Mouse (Mus musculus): Measurements from ENCODE around the gene Slc25a30. TPM values are rescaled to one million over a fixed set of nuclear protein-coding genes. Genes with fewer than 3 reads are reported as not detected.
"Not testable (repeated sequence)": the region's sequence is repeated elsewhere in the genome, so short reads cannot be mapped to it uniquely, and the experiment has no call there.

Slc25a30 gene
- total and polyA plus RNA-seq, 3 experiments, result 20.3 to 24.0 TPM; not detected in 1

DNA sequence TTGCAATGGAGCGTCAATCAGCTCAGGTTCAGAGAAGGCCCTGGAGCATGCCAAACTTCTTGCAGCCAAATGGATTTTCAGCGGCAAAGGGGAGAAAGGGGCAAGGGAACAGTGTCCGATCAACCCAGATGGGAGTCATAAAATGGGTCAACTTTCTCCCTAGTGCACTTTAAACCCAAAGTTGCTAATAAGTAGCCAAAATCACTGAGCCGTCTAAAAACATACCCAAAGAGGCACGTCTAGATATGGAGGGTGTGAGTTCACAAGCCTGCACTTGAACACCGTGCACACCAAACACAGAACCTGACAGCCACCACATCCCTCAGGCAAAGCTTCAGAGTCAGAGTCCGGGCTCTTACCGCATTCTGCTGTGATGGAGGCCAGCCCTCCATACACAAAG lies 10.2 kb downstream of the Slc25a30 start:
- no peak for DNase-seq (ENCODE audit: low read depth, low spot score)
- H3K36me3 ChIP-seq (ENCODE audit: control insufficient read depth in 1 of 2, insufficient read depth in 2 of 2, low read length in 2 of 2), result peaks cover 4 to 14% of the 10 kb centered on the region in 2 experiments; a peak in 3 of 4 replicates

DNA sequence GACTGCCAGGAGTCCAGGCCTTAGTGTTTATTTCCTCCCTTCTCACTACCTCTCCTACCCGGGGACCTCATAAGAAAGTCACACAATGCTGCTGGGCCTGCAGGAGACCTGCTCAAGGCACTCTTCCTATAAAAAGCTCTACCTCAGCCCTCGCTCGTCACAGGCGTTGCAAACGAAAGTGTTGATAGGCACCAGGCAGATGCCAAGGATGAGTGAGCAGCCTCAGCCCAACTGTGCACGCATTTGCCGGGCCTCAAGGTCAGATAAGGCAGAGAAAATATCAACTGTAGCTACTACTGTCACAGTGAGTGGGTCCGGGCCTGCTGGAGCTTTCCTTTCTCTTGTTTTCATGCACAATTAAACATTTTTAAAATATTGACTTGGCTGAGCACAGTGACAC lies 13.4 kb downstream of the Slc25a30 start:
- H3K9ac ChIP-seq (ENCODE audit: control insufficient read depth, low read depth, low read length, poor library complexity, severe bottlenecking), result peak overlapping the region; percentile 10; the same call in 1 of the 2 replicates
- H3K79me2 ChIP-seq (ENCODE audit: control insufficient read depth, insufficient read depth, low read length, poor library complexity), result no peaks in the 10 kb centered on the region
- H3K4me1 ChIP-seq (ENCODE audit: control insufficient read depth in 1 of 2, insufficient read depth in 2 of 2, low read length in 2 of 2), result peaks cover 3 to 9% of the 10 kb centered on the region in 2 experiments; a peak in 2 of 4 replicates
- TF ChIP-seq GABPA (IDR thresholded peaks at IDR 0.05; ENCODE audit: low read depth, low read length), result no peak
- TF ChIP-seq KAT2A (conservative IDR thresholded peaks at IDR 0.05; ENCODE audit: low read depth, low read length), result no peak
- TF ChIP-seq MXI1 (IDR thresholded peaks at IDR 0.05; ENCODE audit: low read depth, low read length), result peak; percentile 39; the same call in 1 of the 2 replicates
- no peak for TF ChIP-seq USF1 (IDR thresholded peaks at IDR 0.05; ENCODE audit: low read depth, low read length)
- peak; percentile 22; the same call in 1 of the 2 replicates for TF ChIP-seq BHLHE40 (IDR thresholded peaks at IDR 0.05; ENCODE audit: borderline replicate concordance, low read depth, low read length)
- no peak for TF ChIP-seq USF2 (IDR thresholded peaks at IDR 0.05; ENCODE audit: borderline replicate concordance in 1 of 2, insufficient read depth in 1 of 2, low read depth in 1 of 2, low read length in 2 of 2)
- no peak for TF ChIP-seq E2F4 (IDR thresholded peaks at IDR 0.05; ENCODE audit: borderline replicate concordance, low read depth, low read length)
- peak; percentile 73 for TF ChIP-seq ETS1 (IDR thresholded peaks at IDR 0.05; ENCODE audit: low read depth, low read length)
- no peak for TF ChIP-seq ZNF384 (IDR thresholded peaks at IDR 0.05; ENCODE audit: low read depth, low read length)
- peak in 1 of 2 experiments; percentile 71; a peak in 2 of 4 replicates for TF ChIP-seq EP300 (IDR thresholded peaks at IDR 0.05; ENCODE audit: low read depth in 1 of 2, low read length in 2 of 2)
- TF ChIP-seq GATA1 (IDR thresholded peaks at IDR 0.05; ENCODE audit: low read depth, low read length), result peak; percentile 9; the same call in 1 of the 2 replicates
- TF ChIP-seq CTCF (IDR thresholded peaks at IDR 0.05 in 2 of 3, conservative IDR thresholded peaks at IDR 0.05 in 1 of 3; ENCODE audit: control insufficient read depth in 1 of 3, insufficient read depth in 1 of 3, low read depth in 2 of 3, low read length in 3 of 3, poor library complexity in 1 of 3, severe bottlenecking in 1 of 3), result no peak
- 0 out of 2 replicates have a peak, but pooled peaks have one; percentile 30 for TF ChIP-seq ELF1 (IDR thresholded peaks at IDR 0.05; ENCODE audit: low read depth, low read length)
- peaks cover 4 to 7% of the 10 kb centered on the region in 2 experiments; a peak in 3 of 4 replicates for H3K36me3 ChIP-seq (ENCODE audit: control insufficient read depth in 1 of 2, insufficient read depth in 2 of 2, low read length in 2 of 2)
- H3K27me3 ChIP-seq (ENCODE audit: control insufficient read depth in 1 of 2, insufficient read depth in 2 of 2, low read length in 2 of 2), result no peaks in the 10 kb centered on the region
- peak; percentile 66 for DNase-seq (ENCODE audit: low read depth, low spot score)
- H3K27ac ChIP-seq (ENCODE audit: control insufficient read depth, low read depth, low read length), result peak overlapping the region; percentile 40
- no peak overlapping the region for H3K4me3 ChIP-seq (ENCODE audit: control insufficient read depth in 1 of 2, insufficient read depth in 1 of 2, low read depth in 2 of 2, low read length in 2 of 2)
- no peaks in the 10 kb centered on the region for H3K9me3 ChIP-seq (replicated peaks; ENCODE audit: insufficient read depth, low read length)

More for the DNA sequence above, 10.2 kb downstream of the Slc25a30 start:
- TF ChIP-seq SIN3A (IDR thresholded peaks at IDR 0.05; ENCODE audit: low read length) (no peak), CHD2 (IDR thresholded peaks at IDR 0.05; ENCODE audit: low read length) (no peak), POLR2AphosphoS5 (IDR thresholded peaks at IDR 0.05; ENCODE audit: borderline replicate concordance, low read depth, low read length) (no peak), KAT2A (conservative IDR thresholded peaks at IDR 0.05; ENCODE audit: low read depth, low read length) (no peak), MAZ (IDR thresholded peaks at IDR 0.05; ENCODE audit: low read depth, low read length) (no peak)
- H3K9ac ChIP-seq (ENCODE audit: control insufficient read depth, low read depth, low read length, poor library complexity, severe bottlenecking), result no peak overlapping the region
- H3K4me3 ChIP-seq (ENCODE audit: control insufficient read depth in 1 of 2, insufficient read depth in 1 of 2, low read depth in 2 of 2, low read length in 2 of 2), result no peak overlapping the region
- no peaks in the 10 kb centered on the region for H3K27me3 ChIP-seq (ENCODE audit: control insufficient read depth in 1 of 2, insufficient read depth in 2 of 2, low read length in 2 of 2)
- no peak overlapping the region for H3K27ac ChIP-seq (ENCODE audit: control insufficient read depth, low read depth, low read length)
- H3K79me2 ChIP-seq (ENCODE audit: control insufficient read depth, insufficient read depth, low read length, poor library complexity), result peaks cover 2% of the 10 kb centered on the region; the same call in 1 of the 2 replicates
- H3K9me3 ChIP-seq (replicated peaks; ENCODE audit: insufficient read depth, low read length), result no peaks in the 10 kb centered on the region
- peaks cover 3 to 9% of the 10 kb centered on the region in 2 experiments; a peak in 2 of 4 replicates for H3K4me1 ChIP-seq (ENCODE audit: control insufficient read depth in 1 of 2, insufficient read depth in 2 of 2, low read length in 2 of 2)

DNA sequence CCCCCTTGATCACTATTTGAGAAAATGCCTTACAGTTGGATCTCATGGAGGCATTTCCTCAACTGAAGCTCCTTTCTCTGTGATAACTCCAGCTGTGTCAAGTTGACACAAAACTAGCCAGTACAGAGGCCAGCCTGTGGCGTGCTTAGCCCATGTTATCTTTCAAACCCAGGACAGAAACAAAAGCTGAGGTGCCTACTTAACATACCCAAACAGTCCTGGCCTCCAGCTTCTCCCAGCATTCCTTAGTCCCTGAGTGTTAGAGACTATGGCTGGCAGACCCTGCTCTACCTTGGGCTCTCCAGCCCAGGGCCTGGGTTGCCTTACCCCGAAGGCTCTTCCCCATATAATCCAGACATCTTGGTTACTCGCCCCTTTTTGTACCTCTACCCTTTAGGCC lies 14.4 kb downstream of the Slc25a30 start:
- H3K9me3 ChIP-seq (replicated peaks; ENCODE audit: insufficient read depth, low read length); H3K27me3 ChIP-seq (ENCODE audit: control insufficient read depth in 1 of 2, insufficient read depth in 2 of 2, low read length in 2 of 2); H3K9ac ChIP-seq (ENCODE audit: control insufficient read depth, low read depth, low read length, poor library complexity, severe bottlenecking); H3K79me2 ChIP-seq (ENCODE audit: control insufficient read depth, insufficient read depth, low read length, poor library complexity); DNase-seq (ENCODE audit: low read depth, low spot score); H3K4me1 ChIP-seq (ENCODE audit: control insufficient read depth in 1 of 2, insufficient read depth in 2 of 2, low read length in 2 of 2); H3K36me3 ChIP-seq (ENCODE audit: control insufficient read depth in 1 of 2, insufficient read depth in 2 of 2, low read length in 2 of 2); H3K4me3 ChIP-seq (ENCODE audit: control insufficient read depth in 1 of 2, insufficient read depth in 1 of 2, low read depth in 2 of 2, low read length in 2 of 2); H3K27ac ChIP-seq (ENCODE audit: control insufficient read depth, low read depth, low read length): not testable (repeated sequence)
